Mouse (Mus musculus): ENCODE measurements around the gene Dapp1.
A peak's percentile ranks its signal among the peaks of the same experiment; 100 is the strongest.
"Not testable (repeated sequence)": the region's sequence is repeated elsewhere in the genome, so short reads cannot be mapped to it uniquely, and the experiment has no call there.

Gene Dapp1

DNA sequence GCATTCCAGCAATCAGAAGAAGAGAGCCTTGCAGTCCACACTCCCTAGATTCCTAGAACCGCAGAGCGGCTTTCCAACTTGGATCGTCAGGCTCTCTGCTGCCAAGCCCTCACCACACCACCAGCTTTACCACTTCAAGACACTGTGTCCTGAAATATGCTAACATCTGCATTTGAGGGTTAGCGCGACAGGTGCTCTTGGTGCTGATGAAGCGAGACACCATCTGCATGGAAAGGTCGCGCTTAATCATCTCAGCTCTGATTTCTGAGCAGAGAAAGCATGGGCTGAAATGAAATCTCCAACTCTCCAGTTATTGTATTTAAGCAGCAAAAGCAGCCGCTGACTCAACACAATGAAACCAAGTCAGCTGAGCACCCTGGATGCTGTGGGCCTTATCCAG is 8.1 kb upstream of the Dapp1 start:
- no peak for DNase-seq (ENCODE audit: low spot score)

DNA sequence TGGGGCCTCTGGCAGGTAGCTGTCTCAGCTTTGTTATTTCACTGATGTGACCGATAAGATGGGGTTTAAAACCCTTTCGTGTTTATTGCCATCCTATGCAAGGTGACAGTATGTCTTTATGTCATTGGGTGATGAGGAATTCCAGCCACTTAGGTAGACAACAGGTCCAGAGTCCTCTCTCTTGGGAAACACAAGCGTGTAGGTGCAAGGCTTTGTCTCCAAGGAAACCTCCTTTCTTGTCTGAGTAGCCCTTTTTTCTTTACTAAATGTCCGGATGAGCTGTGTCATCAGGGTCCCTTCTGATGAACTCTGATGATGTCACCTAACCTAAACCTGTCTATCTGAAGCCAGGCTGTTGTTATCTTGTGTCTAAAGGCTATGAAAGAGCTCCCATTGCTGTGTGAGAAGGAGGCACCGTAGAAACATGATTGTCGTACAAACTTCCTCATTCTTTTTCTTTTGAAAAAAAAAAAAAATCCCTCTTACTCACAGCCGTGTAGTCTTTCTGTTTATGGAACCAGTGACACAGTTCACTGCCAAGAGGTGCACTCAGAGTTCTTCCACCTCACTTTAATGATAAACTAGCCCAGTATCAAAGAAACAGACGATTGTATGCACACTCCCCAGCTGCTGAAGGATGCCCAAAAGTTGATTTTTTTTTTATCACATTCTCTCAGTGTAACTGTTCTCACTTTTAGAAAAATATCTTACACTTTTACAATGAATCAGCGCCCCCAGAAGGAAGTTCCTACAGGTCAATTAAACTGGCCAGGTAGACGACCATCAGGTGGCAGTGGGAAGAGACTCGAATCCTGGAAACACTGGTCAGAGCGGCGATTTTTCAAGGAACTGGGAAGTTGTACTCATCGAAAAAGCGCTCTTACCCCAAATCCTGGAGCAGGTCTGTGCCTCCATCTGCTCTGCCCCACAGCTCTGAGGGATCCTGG is 637 bp downstream of the Dapp1 start:
- DNase-seq (ENCODE audit: low spot score) = peak; percentile 43

DNA sequence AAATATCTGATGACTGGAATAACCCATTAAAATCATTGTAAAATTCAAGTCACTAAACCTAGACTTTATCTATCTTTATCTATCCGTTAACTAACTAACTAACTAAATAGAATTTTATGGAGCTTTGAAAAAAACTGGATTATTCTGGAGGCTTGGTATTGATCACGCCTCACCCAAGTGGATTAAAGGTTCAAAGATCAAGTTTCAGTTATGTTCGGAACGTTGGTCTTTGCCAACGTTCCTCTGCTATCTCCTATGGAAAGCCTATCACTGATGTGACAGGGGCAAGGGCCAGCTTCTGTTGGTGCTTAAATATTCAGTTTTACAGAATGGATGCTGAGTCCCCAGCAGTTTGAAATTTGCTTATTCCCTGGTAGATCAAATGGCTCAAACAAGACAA is 3.1 kb downstream of the Dapp1 start:
- no peak for DNase-seq (ENCODE audit: low spot score)

DNA sequence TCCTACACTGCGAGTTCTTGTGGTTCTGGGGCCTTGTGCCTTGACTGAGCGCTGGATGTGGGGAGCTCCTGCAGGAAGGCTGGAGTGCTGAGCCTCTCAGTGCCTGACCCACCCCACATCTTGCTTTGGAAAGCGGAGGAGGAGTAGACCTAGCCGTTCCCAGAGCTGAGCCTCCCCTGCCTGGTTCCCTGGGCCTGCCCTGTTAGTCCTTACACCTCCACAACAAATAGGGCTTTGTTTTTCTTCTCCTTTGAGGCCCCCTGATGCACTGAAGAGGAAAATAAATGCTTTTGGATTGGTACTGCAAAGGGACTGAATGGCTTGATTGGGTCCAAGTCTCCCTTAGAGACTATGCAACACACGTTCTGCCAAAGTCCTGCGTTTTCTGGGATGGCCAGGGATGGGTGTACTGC is 3.7 kb downstream of the Dapp1 start:
- no peak for DNase-seq (ENCODE audit: low spot score)

DNA sequence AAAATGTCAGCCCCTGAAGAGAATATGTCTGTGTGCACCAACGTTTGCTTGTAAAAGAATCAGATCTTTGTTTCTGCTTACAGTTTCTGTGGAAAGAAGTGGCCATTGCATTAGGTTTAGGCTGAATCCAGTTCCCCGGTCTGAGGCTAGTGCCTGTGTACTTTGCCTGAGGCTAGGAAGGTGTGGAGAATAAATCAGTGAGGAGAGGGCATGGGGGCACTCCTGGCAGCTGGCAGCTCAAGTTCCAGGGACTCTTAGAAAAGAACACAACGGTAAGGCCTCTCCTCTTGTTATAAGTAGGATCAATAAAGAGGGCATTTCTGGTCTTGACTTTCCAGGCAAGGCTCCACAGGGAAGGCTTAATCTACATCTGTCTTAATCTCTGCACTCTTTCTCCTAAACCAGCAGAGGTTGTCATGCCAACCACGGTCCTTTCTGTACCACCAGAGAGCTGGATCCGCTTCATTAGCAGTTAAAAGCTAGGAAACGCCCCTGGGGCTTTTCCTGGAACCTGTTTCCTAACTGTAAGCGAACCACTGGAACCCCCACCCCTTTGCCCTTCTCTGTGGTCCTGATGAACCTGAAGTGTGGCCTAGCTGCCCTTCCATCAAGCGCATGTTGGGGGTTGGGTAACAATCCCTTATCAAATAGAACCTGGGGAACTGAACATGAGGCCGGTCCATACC is 4.3 kb downstream of the Dapp1 start:
- DNase-seq (ENCODE audit: low spot score) = no peak

DNA sequence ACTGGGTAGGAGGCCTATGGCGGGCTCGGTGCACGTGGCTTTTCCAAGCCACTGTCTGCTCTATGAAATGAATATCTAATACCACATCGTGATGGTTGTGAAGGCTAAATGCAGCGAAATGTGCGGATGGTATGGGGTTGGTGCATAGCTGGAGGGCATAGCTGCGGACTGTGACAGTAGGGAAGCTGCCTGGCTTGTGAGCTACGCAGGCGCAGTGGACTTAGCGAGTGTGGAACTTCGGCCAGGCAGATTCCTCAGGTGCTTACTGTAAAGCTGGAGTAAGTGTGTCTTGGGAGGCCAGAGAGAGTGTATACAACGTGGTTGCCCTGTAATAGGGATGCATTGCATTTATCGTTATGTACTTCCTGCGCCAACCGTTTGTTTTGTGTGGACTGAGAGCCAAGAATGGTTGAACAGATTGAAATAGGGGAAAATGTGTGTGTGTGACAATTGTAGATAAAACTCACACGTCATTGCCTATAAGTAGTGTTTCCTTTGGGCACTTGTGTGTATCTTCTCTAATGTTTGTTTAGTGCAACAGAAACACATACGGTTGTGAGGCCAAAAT is 5.4 kb downstream of the Dapp1 start:
- DNase-seq (ENCODE audit: low spot score) = no peak

DNA sequence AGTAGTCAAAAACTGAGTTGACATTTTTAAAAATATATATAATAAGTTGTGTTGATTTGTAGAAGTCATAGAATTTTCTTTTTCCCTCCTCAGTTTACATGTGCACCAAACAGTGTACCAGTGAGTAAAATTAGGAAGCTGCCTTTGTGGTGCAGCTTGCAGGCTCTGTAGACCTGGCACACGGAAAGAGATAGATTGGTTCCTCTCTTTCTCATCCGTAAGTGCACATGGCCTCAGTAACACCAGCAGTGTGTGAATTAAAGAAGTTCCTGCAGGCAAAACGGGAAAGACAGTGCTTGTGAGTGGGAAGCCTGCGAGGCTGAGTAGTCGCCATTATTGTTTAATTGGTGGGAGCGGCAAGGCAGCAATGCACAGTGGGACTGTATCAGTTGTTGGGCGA is 5.9 kb downstream of the Dapp1 start:
- no peak for DNase-seq (ENCODE audit: low spot score)

DNA sequence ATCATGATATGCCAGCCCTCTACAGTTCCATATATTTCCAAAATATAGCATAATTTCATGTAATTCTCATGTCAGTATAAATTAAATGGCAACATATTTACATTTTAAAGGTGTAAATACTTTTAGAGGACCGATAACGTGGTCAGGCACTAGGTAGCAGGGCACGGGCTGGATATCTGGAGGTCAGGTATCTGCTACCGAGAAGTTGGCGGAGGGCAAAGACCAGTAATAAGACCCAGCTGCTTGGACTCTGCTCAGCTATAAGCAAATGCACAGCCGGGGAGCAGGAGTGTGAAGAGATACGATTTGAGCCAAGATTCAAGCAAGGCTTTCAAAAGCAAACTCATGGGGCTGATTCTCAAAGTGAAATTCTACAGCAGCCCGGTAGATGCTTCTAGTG is 7.0 kb downstream of the Dapp1 start:
- DNase-seq (ENCODE audit: low spot score) = no peak

DNA sequence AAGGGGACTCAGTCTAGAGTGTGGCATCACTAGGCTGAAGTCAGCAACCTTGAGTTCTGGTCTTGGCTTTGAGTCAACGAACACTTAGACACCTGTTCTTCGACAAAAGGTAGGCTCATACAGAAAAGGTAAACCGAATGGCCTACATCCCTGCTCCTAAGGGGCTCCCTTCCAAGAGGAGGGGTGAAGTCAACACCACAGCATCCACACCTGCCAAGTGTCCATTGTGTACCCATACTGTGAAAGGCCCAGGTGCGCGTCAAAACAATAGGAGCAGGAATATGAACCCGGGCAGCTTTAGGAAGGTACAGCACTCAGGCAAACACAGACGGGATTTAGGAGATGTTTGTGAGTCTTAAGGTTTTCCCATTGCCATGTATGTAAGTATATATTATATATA is 8.4 kb downstream of the Dapp1 start:
- DNase-seq (ENCODE audit: low spot score) = no peak

DNA sequence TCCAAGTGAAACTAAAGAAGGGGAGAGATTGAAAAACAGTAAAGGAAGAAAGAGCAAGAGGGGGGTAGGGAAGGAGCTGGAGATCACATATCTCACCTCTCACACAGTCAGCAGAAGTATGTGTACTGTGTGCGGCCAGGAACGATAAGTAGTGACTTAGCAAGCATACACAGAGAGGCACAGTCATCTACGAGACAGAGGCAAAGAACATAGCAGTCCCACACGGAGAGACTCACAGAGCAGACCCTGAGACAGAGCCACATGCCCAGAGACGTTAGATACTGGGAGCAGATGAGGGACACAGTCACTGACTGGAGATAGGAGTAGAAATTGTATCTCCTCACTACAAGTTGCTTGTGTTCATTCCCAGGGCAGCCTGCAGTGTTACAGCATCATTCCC is 9.1 kb downstream of the Dapp1 start:
- no peak for DNase-seq (ENCODE audit: low spot score)

DNA sequence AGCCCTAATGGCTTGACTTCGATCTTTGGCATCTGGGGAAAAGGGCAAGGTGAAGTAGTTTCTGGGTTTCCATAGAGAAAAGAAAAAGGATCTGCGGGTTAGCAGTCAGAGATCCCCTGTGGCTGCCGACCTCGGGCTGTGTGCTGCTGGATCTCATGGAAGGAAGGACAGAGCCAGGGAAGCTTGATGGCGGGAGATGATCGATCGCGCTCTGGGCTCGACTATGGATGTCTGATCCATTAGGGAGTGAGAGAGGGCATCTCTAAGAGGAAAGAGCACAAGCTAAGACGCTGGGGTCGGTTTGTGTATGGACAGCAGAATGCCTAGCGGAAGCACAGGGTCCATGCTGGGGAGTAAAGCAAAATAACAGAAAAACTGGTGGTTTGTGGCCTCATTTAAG is 11.4 kb downstream of the Dapp1 start:
- no peak for DNase-seq (ENCODE audit: low spot score)

DNA sequence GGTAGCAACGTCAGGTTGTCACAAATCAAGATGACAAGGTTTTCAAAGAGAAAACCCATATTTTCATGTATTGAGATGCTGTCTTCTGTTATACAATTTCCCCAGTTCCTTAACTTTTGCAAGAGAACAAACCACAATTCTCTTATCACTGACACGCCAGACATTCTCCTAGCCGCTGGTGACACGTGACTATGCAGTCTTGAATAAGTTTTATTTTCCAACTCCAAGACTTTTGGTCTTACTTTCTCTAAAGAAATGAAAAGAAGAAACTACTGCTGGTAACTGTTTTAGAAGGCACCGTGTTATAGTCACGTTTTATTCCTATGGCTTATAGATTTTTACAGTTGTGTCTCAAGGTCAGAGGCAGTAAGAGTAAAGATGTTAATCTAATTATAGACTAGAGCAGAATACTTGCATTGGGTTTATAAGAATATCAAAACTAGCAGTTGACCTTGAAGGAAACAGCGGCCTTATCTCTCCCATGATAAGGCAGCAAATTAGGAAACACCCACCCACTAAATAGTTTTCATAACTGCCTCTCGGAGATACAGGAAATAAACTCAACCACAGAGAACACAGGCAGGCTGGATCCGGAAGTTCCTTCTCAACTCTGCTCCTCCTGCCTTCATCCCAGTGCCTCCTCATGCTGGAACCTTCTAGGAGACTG is 12.4 kb downstream of the Dapp1 start:
- no peak for DNase-seq (ENCODE audit: low spot score)

DNA sequence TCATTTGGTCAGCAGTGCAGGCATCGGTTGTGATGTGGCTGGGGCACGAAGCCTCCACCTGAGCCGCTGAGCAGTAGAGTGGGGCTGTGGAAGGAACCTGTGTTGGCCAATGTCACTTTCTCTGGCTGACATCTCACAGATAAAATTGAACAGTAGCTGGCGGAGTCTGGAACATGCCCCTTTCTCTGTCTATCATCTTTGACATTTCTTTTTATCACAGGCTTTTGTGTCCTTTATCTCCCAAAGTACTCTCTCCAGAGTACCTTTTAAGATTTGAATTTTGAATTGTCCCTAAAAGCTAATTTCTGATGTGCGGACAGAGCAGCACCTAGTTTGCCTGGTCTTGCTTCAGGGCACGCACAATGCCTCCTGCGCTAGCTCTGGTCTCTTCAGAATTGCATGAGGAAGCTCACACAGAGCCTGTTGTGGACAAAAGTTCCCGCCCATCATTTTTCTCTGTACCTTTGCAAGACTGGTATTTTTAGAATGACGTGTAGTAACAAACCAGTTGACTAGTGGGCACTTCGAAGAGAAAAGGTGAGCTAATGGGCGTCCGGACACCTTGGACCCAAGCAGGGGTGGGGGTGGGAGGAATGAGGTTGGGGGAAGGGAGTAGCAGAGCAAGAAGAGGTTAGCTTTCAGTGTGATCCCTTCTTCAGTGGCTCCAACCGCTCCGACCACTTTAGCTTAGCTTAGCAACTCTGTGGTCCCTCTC is 13.1 kb downstream of the Dapp1 start:
- DNase-seq (ENCODE audit: low spot score) = no peak

DNA sequence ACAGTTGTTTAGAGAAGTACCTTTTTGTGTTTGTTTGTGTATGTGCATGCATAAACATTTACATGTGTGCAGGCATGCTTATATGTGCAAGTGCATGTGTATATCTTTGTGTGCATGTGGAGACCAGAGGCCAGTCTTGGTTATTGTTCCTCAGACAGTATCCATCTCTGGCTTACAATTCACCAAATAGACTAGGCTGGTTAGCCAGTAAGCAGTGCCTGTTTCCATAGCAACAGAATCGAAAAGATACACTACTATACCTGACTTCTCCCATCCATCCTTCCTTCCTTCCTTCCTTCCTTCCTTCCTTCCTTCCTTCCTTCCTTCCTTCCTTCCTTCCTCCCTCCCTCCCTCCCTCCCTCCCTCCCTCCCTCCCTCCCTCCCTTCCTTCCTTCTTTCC is 17.3 kb downstream of the Dapp1 start:
- not testable (repeated sequence) for DNase-seq (ENCODE audit: low spot score)

DNA sequence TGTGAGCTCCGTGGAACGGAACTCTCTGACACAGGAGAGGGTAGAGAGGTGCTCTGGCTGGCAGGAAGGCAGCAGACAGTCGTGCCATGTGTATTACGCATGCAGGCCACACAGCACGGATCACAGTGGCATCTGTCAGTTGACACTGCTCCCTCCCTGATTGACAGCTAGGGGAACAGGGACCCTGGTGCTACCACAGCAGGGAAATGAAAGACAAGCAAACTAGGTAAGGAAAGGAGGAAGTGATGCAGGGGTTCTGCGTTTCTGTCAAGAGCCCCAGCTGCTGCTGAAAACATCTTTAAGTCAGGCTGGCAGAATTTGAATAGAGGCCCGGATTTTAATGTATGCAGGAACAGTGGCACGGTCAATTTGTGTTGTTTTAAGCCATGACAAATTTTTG is 17.8 kb downstream of the Dapp1 start:
- DNase-seq (ENCODE audit: low spot score) = no peak

DNA sequence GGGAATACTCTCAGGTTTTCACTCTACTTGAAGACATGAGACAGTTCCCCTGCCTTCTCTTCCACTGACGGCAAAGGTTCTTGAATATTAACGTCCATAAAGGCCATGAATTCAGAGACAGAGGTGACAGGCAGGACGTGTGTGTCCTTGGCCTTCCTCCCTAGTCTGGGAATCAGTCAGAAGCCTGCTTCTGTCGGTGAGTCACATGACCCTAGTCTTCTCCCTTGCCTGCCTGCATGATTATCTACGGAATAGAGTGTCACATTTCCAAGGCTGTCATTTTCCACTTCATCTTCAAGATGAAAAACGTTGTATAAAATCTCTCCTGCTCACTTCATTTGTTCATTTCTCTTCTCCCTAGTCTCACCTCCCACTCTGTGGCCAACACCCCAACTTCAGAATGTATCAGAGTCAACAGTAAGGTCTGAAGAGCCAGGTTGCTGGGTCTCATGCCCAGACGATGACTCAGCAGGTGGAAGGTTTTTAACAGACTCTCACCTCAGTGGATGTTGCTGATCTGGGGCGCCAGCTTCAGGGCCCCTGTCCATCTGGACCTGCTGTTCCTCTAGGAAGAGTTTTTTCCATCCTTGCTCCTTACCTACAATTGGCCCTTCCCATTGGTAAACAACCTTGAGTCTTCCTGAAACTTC is 19.5 kb downstream of the Dapp1 start:
- no peak for DNase-seq (ENCODE audit: low spot score)

DNA sequence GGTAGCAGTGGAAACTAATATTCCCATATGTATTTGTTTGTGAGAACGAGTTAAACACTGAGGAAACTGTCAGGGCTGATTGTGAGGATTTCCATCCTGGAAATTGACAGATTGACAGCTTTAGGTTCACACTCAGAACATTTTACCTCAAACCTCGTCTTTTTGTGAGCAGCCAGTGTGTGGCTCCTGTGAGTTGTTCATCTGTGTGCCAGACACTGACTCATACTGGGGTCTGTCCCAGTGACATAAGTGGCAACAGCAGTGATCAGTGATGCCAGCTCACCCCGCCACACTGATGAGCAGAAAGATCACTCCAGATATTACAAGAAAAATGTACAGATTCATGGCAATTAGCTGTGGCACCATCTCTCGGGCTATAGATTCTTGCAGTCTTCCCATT is 21.9 kb downstream of the Dapp1 start:
- DNase-seq (ENCODE audit: low spot score) = no peak

DNA sequence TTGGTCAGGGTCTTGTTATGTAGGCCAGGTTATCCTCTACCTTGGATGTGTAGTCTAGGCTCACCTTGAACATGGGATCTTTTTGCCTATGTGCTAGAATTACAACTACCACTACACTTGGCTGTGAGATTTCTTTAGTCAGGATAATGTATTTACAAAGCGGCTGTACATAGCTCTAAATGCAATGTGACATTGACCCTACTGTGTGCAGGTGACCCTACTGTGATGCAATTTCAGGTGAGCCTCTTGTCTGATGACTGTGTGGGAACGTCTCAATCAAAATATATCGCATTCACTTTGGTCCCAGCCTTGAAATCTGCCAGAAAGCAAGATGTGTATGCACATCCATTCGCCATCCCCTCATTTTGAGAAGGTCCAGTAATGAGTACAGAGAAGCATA is 23.0 kb downstream of the Dapp1 start:
- DNase-seq (ENCODE audit: low spot score) = no peak

DNA sequence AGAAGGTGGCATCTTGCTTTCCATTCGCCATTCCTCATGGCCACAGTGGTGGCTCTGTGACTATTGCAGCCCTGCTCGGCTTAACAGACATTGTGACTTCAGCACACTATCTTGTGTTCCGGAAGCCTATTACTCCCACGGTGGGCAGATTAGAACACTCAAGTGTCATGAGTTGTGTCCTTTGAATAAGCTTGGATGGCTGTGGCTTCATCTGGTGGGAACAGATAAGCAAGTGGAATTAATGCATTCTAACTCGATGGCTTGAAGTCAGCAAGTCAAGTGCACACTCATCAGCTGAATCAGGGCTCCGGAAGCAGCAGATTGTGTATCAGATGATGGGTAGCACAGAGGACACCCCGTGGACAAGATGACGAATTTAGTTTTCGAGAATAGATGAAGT is 23.5 kb downstream of the Dapp1 start:
- no peak for DNase-seq (ENCODE audit: low spot score)

DNA sequence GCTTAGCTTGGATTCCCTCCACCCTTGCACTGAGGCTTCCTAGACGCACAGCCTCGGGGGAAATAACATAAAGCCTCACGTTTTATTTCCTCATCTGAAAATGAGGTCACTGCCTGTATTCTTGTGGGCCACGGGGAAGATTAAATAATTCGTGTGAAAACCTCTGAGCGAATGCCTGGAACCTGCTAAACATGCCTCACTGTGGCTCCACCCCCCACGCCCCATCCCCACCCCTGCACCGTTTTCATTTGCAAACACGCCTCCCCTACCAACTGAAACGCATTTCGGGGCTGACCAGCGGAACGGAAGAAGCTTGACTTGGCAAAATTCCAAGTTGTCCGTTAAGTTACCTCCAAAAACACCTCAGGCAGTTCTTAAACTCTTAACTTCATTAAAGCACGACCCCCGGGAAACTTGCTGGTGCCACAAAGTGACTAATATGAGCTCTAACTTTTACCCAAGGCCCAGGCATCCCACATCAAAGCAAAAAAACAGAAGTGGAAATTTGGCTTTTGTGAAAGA is 25.7 kb downstream of the Dapp1 start:
- no peak for DNase-seq (ENCODE audit: low spot score)

DNA sequence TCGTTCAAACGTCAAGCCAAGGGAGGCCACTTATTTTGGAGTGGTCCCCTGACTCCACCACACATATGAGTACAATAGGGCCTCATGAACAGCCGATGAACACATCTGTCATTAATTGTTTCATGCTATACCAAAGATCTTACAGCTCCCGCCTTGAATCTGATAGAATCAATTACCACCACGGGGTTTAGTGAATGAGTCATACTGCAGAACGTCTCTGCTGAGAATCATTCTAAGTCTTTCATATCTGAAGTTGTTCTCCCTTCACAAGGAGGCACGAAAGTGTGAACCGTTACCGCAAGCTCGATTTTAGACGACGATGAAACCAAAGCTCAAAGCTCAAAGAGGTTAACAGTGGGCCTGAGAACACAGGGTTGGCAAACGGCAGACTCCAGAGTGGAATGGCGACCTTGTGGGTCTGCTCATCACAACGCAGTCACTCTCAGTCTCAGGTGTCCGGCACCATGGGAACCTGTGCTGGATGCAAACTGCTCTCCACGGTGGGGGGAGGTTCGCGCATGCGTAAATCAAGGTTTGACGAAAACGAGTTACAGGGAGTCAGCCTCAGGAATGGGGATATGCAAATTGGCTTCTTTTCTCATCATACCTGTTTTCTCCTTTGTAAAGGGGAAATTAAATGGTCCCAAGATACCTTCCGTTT is 27.0 kb downstream of the Dapp1 start:
- no peak for DNase-seq (ENCODE audit: low spot score)
